Mouse (Mus musculus) spleen, adult 2 months (tissue): ENCODE results near the gene Foxa1.

Source experiments
- CTCF ChIP-seq: fragments of 200-500 bp; IDR thresholded peaks from 2 replicates; pipeline ENCODE4 v1.5.1; 2011; ENCODE audit warnings: mild to moderate bottlenecking, inconsistent platforms; ENCODE audit not compliant: insufficient read depth, insufficient read length, insufficient replicate concordance; ENCODE audit errors: extremely low read depth
- POLR2A ChIP-seq: fragments of 200-500 bp; IDR thresholded peaks from 2 replicates; pipeline ENCODE4 v1.6.1; 2011; ENCODE audit warnings: low read depth, low read length, inconsistent platforms

DNA sequence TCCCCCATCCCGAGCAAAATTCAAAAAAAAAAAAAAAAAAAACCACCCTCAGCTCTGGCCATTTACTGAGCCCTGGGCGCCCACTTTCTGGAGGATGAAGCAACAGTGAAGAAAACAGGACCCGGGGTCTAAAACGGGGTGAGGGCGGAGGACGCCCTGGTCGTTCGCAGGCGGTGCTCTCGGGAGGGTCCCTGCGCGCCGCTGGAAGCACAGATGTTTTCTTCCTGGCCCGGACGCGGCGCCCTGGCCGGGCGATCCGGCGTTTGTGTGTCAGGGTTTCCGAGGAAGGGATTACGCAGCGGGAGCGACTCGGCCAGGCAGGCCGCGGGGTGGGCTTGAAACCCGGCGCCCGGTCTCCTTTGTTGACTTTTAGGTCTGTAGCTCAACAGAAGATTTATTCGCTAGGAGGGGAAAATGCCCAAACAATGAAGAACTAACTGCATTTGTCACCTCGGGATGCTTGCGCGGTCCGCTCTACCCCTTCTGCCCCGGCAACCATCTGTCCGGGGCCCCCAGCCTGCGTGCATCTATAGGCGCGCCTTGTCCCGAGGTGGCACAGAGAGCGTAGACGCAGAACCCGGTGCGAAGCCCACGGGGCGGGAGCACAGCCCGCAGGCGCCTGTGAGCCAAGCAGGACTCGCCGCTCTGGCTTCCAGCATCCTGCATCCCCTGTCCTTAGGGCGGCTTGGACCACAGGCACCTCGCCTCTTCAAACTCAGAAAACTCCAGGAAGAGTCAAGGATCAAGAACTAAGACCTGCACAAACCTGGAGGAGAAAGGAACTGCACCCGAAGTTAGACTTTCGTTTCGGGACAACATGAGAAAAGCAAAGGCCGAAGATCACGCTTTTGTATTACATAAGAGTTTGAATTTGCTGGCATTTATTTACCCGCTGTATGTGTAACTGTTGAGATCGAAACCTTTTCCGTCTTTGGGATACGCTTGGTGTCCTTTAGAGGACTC is 7.8 kb downstream of the Foxa1 start:
- TF ChIP-seq CTCF (no peak), POLR2A (no peak)
